Mouse (Mus musculus) testis, postnatal 14 days (tissue): ENCODE results near the gene Tmem145.
"Not testable (repeated sequence)": the region's sequence is repeated elsewhere in the genome, so short reads cannot be mapped to it uniquely, and the experiment has no call there.

Experiments
- DNase-seq: peaks from one replicate; pipeline ENCODE4 v3.0.0; 2021; ENCODE audit warnings: low spot score

The Tmem145 gene

GRCm38 (mm10) chr7:25305956-25306613 lies at the start of gene Tmem145:
Gene Tmem145, plus strand, starts transcription at chr7:25306106.
- DNase-seq, result no peak

DNA sequence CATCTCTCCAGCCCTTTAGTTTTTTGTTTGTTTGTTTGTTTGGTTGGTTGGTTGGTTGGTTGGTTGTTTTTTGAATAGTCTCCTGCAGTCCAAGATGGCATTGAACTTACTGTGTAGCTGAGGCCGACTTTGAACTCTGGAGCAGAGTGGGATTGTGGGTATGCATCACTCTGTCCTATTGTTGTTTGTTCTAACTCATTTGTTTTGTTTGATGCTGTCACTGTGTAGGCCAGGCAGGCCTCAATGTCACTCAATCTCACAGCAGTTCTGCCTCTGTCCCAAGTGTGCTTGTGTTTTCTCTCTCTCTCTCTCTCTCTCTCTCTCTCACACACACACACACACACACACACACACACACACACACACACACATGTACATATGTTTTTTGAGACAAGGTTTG lies 44.0 kb upstream of the Tmem145 start:
- no peak for DNase-seq

DNA sequence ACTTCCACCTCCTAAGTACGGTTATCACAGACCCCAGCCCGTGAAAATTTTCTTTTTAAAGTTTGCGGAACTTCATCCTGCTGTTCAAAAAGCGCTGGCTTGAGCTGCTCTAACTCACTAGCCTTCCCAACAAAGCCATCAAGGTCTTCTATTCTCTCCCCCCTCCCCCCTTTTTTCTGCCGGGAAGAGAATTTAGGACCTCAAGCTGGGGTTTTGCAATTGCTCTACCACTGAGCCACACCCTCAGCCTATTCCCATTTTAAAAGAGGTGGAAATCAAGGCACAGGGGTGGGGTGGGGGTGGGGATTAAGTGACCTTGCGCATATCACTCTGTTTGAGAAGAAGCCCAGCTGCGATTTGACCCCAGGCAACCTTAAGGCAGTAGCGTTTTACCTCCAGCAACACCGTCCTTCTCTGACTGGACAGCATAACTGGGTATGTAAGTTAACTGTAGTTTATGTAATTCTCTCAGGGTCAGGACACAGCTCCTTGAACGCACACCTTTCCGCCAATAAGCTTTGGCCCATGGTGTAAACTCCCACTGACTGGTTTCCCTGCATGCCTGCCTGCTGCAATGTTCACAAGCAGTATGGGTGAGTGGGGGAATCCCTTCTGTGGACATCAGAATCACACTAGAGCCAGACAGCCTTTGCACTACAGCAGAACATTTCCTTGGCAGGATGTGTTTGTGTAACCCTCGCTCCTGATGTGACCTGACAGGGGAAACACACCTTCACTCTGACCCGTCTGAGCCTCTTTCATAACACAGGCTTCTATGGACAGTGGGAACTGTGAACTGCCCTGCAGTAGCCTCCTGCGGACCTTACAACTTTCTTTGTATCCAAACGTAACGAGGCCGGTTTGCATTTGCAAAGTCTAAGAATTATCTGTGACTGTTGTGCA lies 41.7 kb upstream of the Tmem145 start:
- DNase-seq, result no peak

DNA sequence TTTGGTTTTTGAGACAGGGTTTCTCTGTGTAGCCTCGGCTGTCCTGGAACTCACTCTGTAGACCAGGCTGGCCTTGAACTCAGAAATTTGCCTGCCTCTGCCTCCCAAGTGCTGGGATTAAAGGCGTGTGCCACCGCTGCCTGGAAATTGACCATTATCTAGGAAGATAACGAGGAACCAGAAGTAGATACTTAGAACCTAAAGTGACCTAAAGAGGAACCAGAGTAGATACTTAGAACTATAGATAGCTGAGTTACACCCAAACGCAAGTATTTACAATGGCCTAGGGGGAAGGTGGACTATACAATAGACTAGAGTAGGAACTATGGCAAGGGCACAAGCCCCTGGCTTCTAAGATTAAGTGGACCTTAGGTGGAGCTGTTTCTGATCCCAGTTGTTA lies 40.2 kb upstream of the Tmem145 start:
- not testable (repeated sequence) for DNase-seq

- no peak for DNase-seq
Observed at GRCm38 (mm10) chr7:25266180-25266962, 39.5 kb upstream of the Tmem145 start.

DNA sequence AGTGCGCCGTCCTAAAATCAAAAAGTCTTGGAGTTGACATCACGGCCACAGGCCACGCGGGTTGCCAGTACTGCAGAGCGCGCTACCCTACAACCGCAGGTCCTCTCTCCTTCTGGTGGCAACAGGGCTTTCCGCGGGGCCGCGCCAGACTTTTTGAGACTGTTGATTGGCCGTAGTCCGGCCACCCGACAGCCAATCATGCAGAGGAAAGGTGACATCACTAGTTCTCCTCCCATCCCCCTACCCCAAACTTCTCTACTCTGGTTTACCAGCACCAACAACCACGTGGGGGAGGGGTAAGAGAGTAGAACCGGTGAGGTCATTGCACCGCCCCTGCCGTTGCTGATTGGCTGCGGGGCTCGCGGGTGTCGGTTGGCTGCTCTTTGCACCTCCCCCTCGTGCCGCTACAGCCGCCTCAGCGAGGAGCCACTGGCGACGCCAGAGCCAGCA lies 38.6 kb upstream of the Tmem145 start, which contains the start of gene Cic:
Gene Cic, plus strand, starts transcription at position 404 of the 450 bp plus-strand sequence.
- DNase-seq, result peak; percentile 98

DNA sequence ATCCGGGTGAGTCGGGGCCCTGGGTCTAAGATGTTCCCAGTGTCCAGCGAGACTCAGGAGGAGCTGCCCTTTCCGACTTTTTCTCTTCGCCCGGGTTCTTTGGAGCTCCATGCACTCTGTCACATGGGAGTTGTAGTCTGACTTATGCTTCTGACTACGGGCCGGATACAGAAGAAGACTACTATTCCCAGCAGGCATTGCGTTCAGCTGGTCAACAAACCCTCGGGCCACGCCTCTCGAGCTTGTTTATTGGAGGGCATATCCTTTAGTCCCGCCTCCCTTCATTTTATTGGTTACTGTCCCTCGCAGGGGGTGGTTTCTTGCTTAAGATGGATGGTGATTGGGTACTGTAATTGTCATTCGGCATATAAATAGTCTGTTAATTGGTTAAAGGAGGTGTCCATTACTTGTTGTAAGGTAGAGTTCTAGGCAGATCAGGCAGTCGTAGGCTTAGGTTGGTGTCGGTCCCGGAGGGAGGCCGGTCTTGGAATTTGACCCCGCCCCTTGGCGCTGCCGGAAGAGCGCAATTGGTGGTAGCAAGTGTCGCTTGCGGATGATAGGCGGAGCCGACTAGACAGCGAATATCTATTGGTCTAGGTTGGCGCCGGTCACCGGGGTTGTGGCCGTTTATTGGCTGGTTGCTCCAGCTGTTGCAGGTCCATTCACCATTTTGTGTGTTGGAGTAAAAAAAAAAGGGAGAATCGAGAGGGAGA lies 38.0 kb upstream of the Tmem145 start:
- DNase-seq, result peak; percentile 100

DNA sequence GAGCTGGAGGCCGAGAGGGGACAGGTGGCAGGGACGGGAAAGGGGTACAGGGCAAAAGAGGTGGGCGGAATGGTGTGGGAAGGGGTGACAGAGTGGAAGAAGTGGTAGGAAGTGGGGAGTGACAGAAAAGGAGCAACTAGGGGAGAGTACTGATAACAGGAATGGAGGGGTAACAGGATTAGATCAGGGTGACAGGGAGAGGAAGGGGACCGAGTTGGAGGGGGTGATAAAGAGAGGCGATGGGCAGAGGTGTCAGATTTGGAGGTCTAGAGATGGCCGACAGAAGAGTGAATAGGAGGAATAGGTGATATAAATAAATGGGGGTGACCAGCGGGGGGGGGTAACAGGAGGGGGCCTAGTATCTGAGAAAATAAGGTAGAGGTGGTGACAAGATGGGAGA lies 37.3 kb upstream of the Tmem145 start:
- no peak for DNase-seq

DNA sequence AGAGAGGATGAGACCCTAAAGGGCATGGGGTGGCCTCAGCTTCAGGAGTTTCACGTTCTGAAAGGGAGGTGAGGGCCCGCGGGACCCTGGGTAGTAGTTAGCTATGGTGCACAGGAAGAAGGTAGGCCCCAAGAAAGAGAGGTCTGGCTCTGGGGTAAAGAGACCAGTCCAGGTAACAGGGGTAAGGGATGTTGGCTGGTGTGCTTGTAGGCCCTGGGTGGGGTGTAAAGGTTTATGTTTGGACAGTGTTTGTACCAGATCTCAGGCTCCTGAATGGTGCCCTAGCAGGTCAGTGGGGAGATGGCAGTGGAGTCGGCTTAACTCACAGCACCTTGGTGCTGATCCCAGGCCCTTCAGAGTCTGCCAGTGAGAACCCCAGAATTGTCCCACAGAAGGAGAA lies 36.9 kb upstream of the Tmem145 start:
- peak; percentile 24 for DNase-seq

DNA sequence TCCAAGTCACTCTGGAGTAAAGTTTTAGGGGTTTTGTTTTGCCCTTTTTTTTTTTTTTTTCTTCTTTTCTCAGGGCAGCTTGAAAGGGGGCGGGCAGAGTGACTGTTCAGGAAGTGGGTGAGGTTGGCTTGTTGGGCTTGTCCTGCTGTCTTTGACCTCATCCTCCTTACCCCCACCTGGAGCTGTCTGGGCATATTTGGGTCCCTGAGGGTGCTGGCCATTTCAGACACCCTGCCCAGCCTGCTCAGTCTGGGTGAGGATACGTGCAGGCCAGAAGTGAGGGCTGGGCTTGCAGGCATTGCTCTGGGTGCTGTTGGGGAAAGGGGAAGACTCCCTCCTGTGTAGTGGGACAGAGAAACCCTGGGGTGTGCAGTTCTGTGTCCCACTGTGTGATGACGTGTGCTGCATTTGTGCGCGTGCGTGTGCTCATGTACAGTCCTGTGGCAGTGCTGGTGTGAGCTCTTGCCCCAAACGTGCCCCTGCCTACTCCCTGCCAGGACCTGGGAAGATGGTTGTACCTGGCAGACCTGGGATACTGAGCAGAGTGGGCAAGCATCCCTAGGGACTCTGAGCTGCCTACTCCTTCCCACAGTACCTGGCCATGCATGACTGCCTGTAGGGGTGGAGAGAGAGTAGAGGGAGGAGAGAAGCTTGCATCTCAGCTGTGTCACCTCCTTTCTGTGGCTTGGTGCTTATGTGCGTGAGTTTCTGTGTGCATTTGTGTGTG lies 36.2 kb upstream of the Tmem145 start:
- peak; percentile 29 for DNase-seq

GRCm38 (mm10) chr7:25270652-25271633 lies 35.0 kb upstream of the Tmem145 start:
- DNase-seq, result peak; percentile 21

DNA sequence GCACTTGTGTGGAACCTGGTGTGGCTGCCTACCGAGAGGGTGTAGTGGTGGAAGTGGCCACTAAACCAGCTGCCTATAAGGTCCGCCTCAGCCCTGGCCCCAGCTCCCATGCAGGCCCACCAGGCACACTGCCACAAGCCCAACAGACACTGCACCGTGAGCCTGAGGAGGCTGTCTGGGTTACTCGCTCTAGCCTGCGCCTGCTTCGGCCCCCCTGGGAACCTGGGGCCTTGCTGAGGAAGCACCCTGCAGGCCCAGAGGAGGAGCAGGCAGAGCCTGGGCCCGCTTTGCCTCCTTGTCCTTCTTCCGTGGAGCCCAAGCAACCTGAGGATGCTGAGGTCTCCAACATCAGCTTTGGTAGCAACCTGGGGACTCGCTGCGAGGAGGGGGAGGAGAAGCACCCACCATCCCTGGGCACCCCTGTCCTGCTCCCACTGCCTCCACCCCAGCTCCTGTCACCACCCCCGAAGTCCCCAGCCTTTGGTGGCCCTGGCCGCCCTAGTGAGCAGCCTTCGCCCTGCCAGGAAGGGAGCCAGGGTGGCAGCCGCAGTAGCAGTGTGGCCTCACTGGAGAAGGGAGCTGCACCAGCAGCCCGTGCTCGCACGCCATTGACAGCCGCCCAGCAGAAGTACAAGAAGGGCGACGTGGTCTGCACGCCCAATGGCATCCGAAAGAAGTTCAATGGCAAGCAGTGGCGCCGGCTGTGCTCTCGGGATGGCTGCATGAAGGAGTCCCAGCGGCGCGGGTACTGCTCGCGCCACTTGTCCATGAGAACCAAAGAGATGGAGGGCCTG lies 34.1 kb upstream of the Tmem145 start:
- DNase-seq, result peak; percentile 22

GRCm38 (mm10) chr7:25272445-25273258 lies 33.3 kb upstream of the Tmem145 start:
- peak; percentile 19 for DNase-seq

- no peak for DNase-seq
Observed at GRCm38 (mm10) chr7:25273259-25274241, 32.4 kb upstream of the Tmem145 start.

- DNase-seq, result no peak
Observed at GRCm38 (mm10) chr7:25274571-25274970, 31.3 kb upstream of the Tmem145 start.

- DNase-seq, result no peak
Observed at GRCm38 (mm10) chr7:25274996-25275395, 30.9 kb upstream of the Tmem145 start.
